Comparison of ENCODE assay signal across 8 mouse cellular contexts in genomic region chr2:84733579-84734300, GRCm38 (mm10). TPM values are rescaled to one million over a fixed set of nuclear protein-coding genes. Genes with fewer than 3 reads are reported as not detected.
DNase-seq lines count a peak whose midpoint lies in the region; ATAC-seq and TF ChIP-seq lines count a peak whose summit lies in the region.

Ypel4 (plus strand) TSS chr2:84734058.

- no peak for TF ChIP-seq EP300 in stomach, postnatal 0 days (optimal IDR thresholded peaks at IDR 0.05)

- peaks cover 52% of the 10 kb centered on the region for H3K4me1 ChIP-seq in forebrain, embryonic 13.5 days
- peaks cover 45% of the 10 kb centered on the region for H3K4me1 ChIP-seq in hindbrain, embryonic 14.5 days (replicated peaks; ENCODE audit: control insufficient read depth, insufficient read depth, low read length)
- peaks cover 53% of the 10 kb centered on the region for H3K4me1 ChIP-seq in limb, embryonic 13.5 days
- H3K4me1 ChIP-seq in midbrain, postnatal 0 days (ENCODE audit: insufficient read depth, low read length) = peaks cover 21% of the 10 kb centered on the region
- H3K4me1 ChIP-seq in stomach, postnatal 0 days (replicated peaks; ENCODE audit: control insufficient read depth, insufficient read depth) = peaks cover 5% of the 10 kb centered on the region

- H3K9me3 ChIP-seq in forebrain, embryonic 13.5 days (replicated peaks) = no peaks in the 10 kb centered on the region
- H3K9me3 ChIP-seq in hindbrain, embryonic 14.5 days (ENCODE audit: control insufficient read depth, low read length) = no peaks in the 10 kb centered on the region
- H3K9me3 ChIP-seq in limb, embryonic 13.5 days = no peaks in the 10 kb centered on the region
- no peaks in the 10 kb centered on the region for H3K9me3 ChIP-seq in midbrain, postnatal 0 days (ENCODE audit: low read length)
- no peaks in the 10 kb centered on the region for H3K9me3 ChIP-seq in stomach, postnatal 0 days (ENCODE audit: control insufficient read depth, low read length)

- peak within 1 kb of the TSS; percentile 78 for H3K4me2 ChIP-seq in forebrain, embryonic 13.5 days
- H3K4me2 ChIP-seq in hindbrain, embryonic 14.5 days (replicated peaks) = peak within 1 kb of the TSS; percentile 68
- H3K4me2 ChIP-seq in limb, embryonic 13.5 days (replicated peaks) = peak within 1 kb of the TSS; percentile 73
- H3K4me2 ChIP-seq in midbrain, postnatal 0 days (ENCODE audit: low read depth, low read length, poor library complexity, severe bottlenecking) = peak within 1 kb of the TSS; percentile 78
- H3K4me2 ChIP-seq in stomach, postnatal 0 days (replicated peaks; ENCODE audit: low read depth) = peak within 1 kb of the TSS; percentile 54

- peak within 1 kb of the TSS; percentile 79 for H3K27ac ChIP-seq in forebrain, embryonic 13.5 days
- H3K27ac ChIP-seq in hindbrain, embryonic 14.5 days = peak within 1 kb of the TSS; percentile 89
- peak within 1 kb of the TSS; percentile 33; the same call in 1 of the 2 replicates for H3K27ac ChIP-seq in limb, embryonic 13.5 days
- peak within 1 kb of the TSS; percentile 79 for H3K27ac ChIP-seq in midbrain, postnatal 0 days (ENCODE audit: low read depth, low read length)
- 0 out of 2 replicates have a peak within 1 kb of the TSS, but pooled peaks have one; percentile 24 for H3K27ac ChIP-seq in stomach, postnatal 0 days (replicated peaks)

- peak within 1 kb of the TSS; percentile 57 for H3K4me3 ChIP-seq in forebrain, embryonic 13.5 days
- peak within 1 kb of the TSS; percentile 56 for H3K4me3 ChIP-seq in hindbrain, embryonic 14.5 days (replicated peaks; ENCODE audit: low read length)
- H3K4me3 ChIP-seq in limb, embryonic 13.5 days = peak within 1 kb of the TSS; percentile 55
- H3K4me3 ChIP-seq in midbrain, postnatal 0 days (ENCODE audit: low read depth, low read length) = peak within 1 kb of the TSS; percentile 63
- peak within 1 kb of the TSS; percentile 32 for H3K4me3 ChIP-seq in stomach, postnatal 0 days (ENCODE audit: low read depth, low read length)

- WGBS in forebrain, embryonic 13.5 days = 7% methylated on average over 8 of the region's 8 CpGs
- WGBS in hindbrain, embryonic 14.5 days = 3% methylated on average over 8 of the region's 8 CpGs
- under 1% methylated on average over 8 of the region's 8 CpGs for WGBS in limb, embryonic 13.5 days
- 1% methylated on average over 8 of the region's 8 CpGs for WGBS in midbrain, postnatal 0 days
- under 1% methylated on average over 8 of the region's 8 CpGs for WGBS in stomach, postnatal 0 days

- ATAC-seq in forebrain, embryonic 13.5 days = peak; percentile 75
- ATAC-seq in hindbrain, embryonic 14.5 days (ENCODE audit: low FRiP score) = peak; percentile 77
- ATAC-seq in limb, embryonic 13.5 days (ENCODE audit: low FRiP score, low read depth) = peak; percentile 41; the same call in 1 of the 2 replicates
- ATAC-seq in midbrain, postnatal 0 days (ENCODE audit: low FRiP score) = peak; percentile 86
- ATAC-seq in stomach, postnatal 0 days (ENCODE audit: low FRiP score, low TSS enrichment) = peak; percentile 67; the same call in 1 of the 2 replicates

- TF ChIP-seq CTCF in midbrain, postnatal 0 days (IDR thresholded peaks at IDR 0.05) = no peak
- TF ChIP-seq CTCF in stomach, postnatal 0 days (IDR thresholded peaks at IDR 0.05; ENCODE audit: low read depth) = no peak

- DNase-seq in kidney, postnatal 10 days = peak; percentile 68
- DNase-seq in kidney, adult 11 months = no peak
- DNase-seq in cerebellum, adult 11-12 months = peak; percentile 89
- peak; percentile 72 for DNase-seq in hindbrain, embryonic 14.5 days (ENCODE audit: low spot score)
- DNase-seq in midbrain, postnatal 0 days (ENCODE audit: low spot score) = peak; percentile 81
- peak; percentile 63 for DNase-seq in stomach, postnatal 0 days (ENCODE audit: low spot score)

- H3K27me3 ChIP-seq in forebrain, embryonic 13.5 days = no peaks in the 10 kb centered on the region
- H3K27me3 ChIP-seq in hindbrain, embryonic 14.5 days (ENCODE audit: control insufficient read depth, insufficient read depth, low read length) = no peaks in the 10 kb centered on the region
- H3K27me3 ChIP-seq in limb, embryonic 13.5 days = no peaks in the 10 kb centered on the region
- H3K27me3 ChIP-seq in midbrain, postnatal 0 days (ENCODE audit: insufficient read depth, low read length) = no peaks in the 10 kb centered on the region
- 0 out of 2 replicates have a peak, but pooled peaks cover 2% of the 10 kb centered on the region for H3K27me3 ChIP-seq in stomach, postnatal 0 days (ENCODE audit: control insufficient read depth, insufficient read depth, low read length)

- H3K9ac ChIP-seq in forebrain, embryonic 13.5 days = peak within 1 kb of the TSS; percentile 82
- H3K9ac ChIP-seq in hindbrain, embryonic 14.5 days = peak within 1 kb of the TSS; percentile 91
- peak within 1 kb of the TSS; percentile 72 for H3K9ac ChIP-seq in limb, embryonic 13.5 days
- H3K9ac ChIP-seq in midbrain, postnatal 0 days (replicated peaks; ENCODE audit: low read length, poor library complexity, severe bottlenecking) = peak within 1 kb of the TSS; percentile 82
- H3K9ac ChIP-seq in stomach, postnatal 0 days (ENCODE audit: low read length) = peak within 1 kb of the TSS; percentile 32

- H3K36me3 ChIP-seq in forebrain, embryonic 13.5 days (ENCODE audit: poor library complexity, severe bottlenecking) = no peaks in the 10 kb centered on the region
- H3K36me3 ChIP-seq in hindbrain, embryonic 14.5 days (replicated peaks; ENCODE audit: control insufficient read depth, insufficient read depth) = no peaks in the 10 kb centered on the region
- H3K36me3 ChIP-seq in limb, embryonic 13.5 days = no peaks in the 10 kb centered on the region
- no peaks in the 10 kb centered on the region for H3K36me3 ChIP-seq in midbrain, postnatal 0 days (ENCODE audit: insufficient read depth, low read length)
- H3K36me3 ChIP-seq in stomach, postnatal 0 days (ENCODE audit: control insufficient read depth, insufficient read depth, low read length) = no peaks in the 10 kb centered on the region

RNA-seq across cellular contexts. Expression of gene Ypel4, which starts in this region (rescaled TPM):
- 18.2 and 19.5 TPM in 2 replicates for polyA plus RNA-seq in forebrain, embryonic 13.5 days (2015; fragmentation: Nextera tagmentation; extraction: Ambion mirVana)
- 12.5 and 13.1 TPM in 2 replicates for polyA plus RNA-seq in hindbrain, embryonic 14.5 days (2014; fragmentation: Nextera tagmentation; extraction: Ambion mirVana)
- polyA plus RNA-seq in limb, embryonic 13.5 days (2015; fragmentation: Nextera tagmentation; extraction: Ambion mirVana) = 10.2 and 11.2 TPM in 2 replicates
- 12.9 and 15.0 TPM in 2 replicates for total RNA-seq in midbrain, postnatal 0 days (2014; rRNA removed)
- 14.3 and 14.7 TPM in 2 replicates for polyA plus RNA-seq in midbrain, postnatal 0 days (2015; fragmentation: Nextera tagmentation; extraction: Ambion mirVana)
- 1.6 and 2.4 TPM in 2 replicates for polyA plus RNA-seq in stomach, postnatal 0 days (2015; fragmentation: Nextera tagmentation; extraction: Ambion mirVana)

Comparison
In these comparisons a context has a peak if more than half of its experiments do, and no peak if none do; other contexts are left out.
1. H3K27ac ChIP-seq: peak in every context shown above with its lines; median percentile 89 in hindbrain, embryonic 14.5 days; 79 in forebrain, embryonic 13.5 days; 79 in midbrain, postnatal 0 days; 33 in limb, embryonic 13.5 days; 24 in stomach, postnatal 0 days.
2. H3K9ac ChIP-seq: peak in every context shown above with its lines; median percentile 91 in hindbrain, embryonic 14.5 days; 82 in forebrain, embryonic 13.5 days; 82 in midbrain, postnatal 0 days; 72 in limb, embryonic 13.5 days; 32 in stomach, postnatal 0 days.